Mouse (Mus musculus) liver, adult 2 months (tissue): ENCODE results near the gene Stn1.
A peak's percentile ranks its signal among the peaks of the same experiment; 100 is the strongest.

Experiments used
- CTCF ChIP-seq: fragments of 200-500 bp; IDR thresholded peaks from 2 replicates; pipeline ENCODE4 v1.5.1; 2011; ENCODE audit warnings: low read depth, low read length, control low read depth
- POLR2A ChIP-seq: fragments of 200-500 bp; IDR thresholded peaks from 2 replicates; pipeline ENCODE4 v1.6.1; 2011; ENCODE audit warnings: low read length, control low read depth; ENCODE audit not compliant: insufficient read depth; ENCODE audit errors: extremely low read depth

GRCm38 (mm10) chr19:47461838-47462237 lies 75.5 kb downstream of the Stn1 start:
- TF ChIP-seq CTCF, result peak; percentile 23; the same call in 1 of the 2 replicates
- TF ChIP-seq POLR2A, result no peak
